In genomic region chr14:46379285-46379684, GRCm38 (mm10) we compare ENCODE assay signal across 10 mouse cellular contexts. TPM values are rescaled to one million over a fixed set of nuclear protein-coding genes. Genes with fewer than 3 reads are reported as not detected.
DNase-seq lines count a peak whose midpoint lies in the region; ATAC-seq and TF ChIP-seq lines count a peak whose summit lies in the region.
"Had no signal": no experiment of that assay in that cellular context is flagged by ENCODE, and none has a peak within 500 bp of the region (broad histone marks: within the 10 kb centered on the region; RNA-seq: fewer than 3 reads in every experiment).

Gm15217 (plus strand) TSS chr14:46379414.

- peak within 1 kb of the TSS; percentile 43 for H3K4me2 ChIP-seq in neural tube, embryonic 11.5 days (ENCODE audit: low read depth)
- H3K4me2 ChIP-seq in hindbrain, embryonic 11.5 days (replicated peaks; ENCODE audit: low read depth, low read length) = peak within 1 kb of the TSS; percentile 60
- peak within 1 kb of the TSS; percentile 64 for H3K4me2 ChIP-seq in liver, embryonic 12.5 days
- peak within 1 kb of the TSS; percentile 52 for H3K4me2 ChIP-seq in stomach, postnatal 0 days (replicated peaks; ENCODE audit: low read depth)

- no peak within 1 kb of the TSS for H3K27ac ChIP-seq in neural tube, embryonic 11.5 days (ENCODE audit: low read depth, low read length)
- no peak within 1 kb of the TSS for H3K27ac ChIP-seq in hindbrain, embryonic 11.5 days (ENCODE audit: low read depth, low read length)
- H3K27ac ChIP-seq in liver, embryonic 12.5 days = no peak within 1 kb of the TSS
- H3K27ac ChIP-seq in stomach, postnatal 0 days (replicated peaks) = no peak within 1 kb of the TSS
- H3K27ac ChIP-seq in thymus, adult 2 months (ENCODE audit: control insufficient read depth, insufficient read depth, low read length) = no peak within 1 kb of the TSS

- H3K9me3 ChIP-seq in neural tube, embryonic 11.5 days (ENCODE audit: control insufficient read depth, low read length) = no peaks in the 10 kb centered on the region
- H3K9me3 ChIP-seq in hindbrain, embryonic 11.5 days (ENCODE audit: control insufficient read depth, low read length) = no peaks in the 10 kb centered on the region
- no peaks in the 10 kb centered on the region for H3K9me3 ChIP-seq in liver, embryonic 12.5 days (replicated peaks)
- no peaks in the 10 kb centered on the region for H3K9me3 ChIP-seq in stomach, postnatal 0 days (ENCODE audit: control insufficient read depth, low read length)

- no peak for TF ChIP-seq CTCF in stomach, postnatal 0 days (IDR thresholded peaks at IDR 0.05; ENCODE audit: low read depth)
- no peak for TF ChIP-seq CTCF in thymus, adult 2 months (IDR thresholded peaks at IDR 0.05; ENCODE audit: borderline replicate concordance, control insufficient read depth, extremely low read depth, insufficient read depth, low read length, poor library complexity)

- no peak for TF ChIP-seq POLR2A in thymus, adult 2 months (IDR thresholded peaks at IDR 0.05; ENCODE audit: control insufficient read depth, extremely low read depth, insufficient read depth, low read length, poor library complexity)

- H3K36me3 ChIP-seq in neural tube, embryonic 11.5 days (ENCODE audit: control insufficient read depth, insufficient read depth, low read length) = no peaks in the 10 kb centered on the region
- H3K36me3 ChIP-seq in hindbrain, embryonic 11.5 days (ENCODE audit: control insufficient read depth, insufficient read depth, low read length) = no peaks in the 10 kb centered on the region
- H3K36me3 ChIP-seq in liver, embryonic 12.5 days = no peaks in the 10 kb centered on the region
- H3K36me3 ChIP-seq in stomach, postnatal 0 days (ENCODE audit: control insufficient read depth, insufficient read depth, low read length) = no peaks in the 10 kb centered on the region
- H3K36me3 ChIP-seq in thymus, adult 2 months (ENCODE audit: control insufficient read depth, insufficient read depth, low read length) = no peaks in the 10 kb centered on the region

- no peak for DNase-seq in neural tube, embryonic 11.5 days (ENCODE audit: low spot score)
- no peak for DNase-seq in neural tube, embryonic 10.5 days (ENCODE audit: extremely low spot score, low spot score)
- no peak for DNase-seq in hindbrain, embryonic 11.5 days (ENCODE audit: low spot score)
- no peak for DNase-seq in stomach, postnatal 0 days (ENCODE audit: low spot score)
- DNase-seq in thymus, adult 2 months = no peak
- DNase-seq in left cerebral cortex, postnatal 25 days (ENCODE audit: low spot score in 2 of 2) = no peak
- DNase-seq: cerebellum, postnatal 10 days; lung, postnatal 36 days had no signal

- no peak for TF ChIP-seq EP300 in stomach, postnatal 0 days (optimal IDR thresholded peaks at IDR 0.05)

- peaks cover 12% of the 10 kb centered on the region for H3K27me3 ChIP-seq in neural tube, embryonic 11.5 days (ENCODE audit: control insufficient read depth, insufficient read depth, low read length)
- H3K27me3 ChIP-seq in hindbrain, embryonic 11.5 days (ENCODE audit: control insufficient read depth, insufficient read depth, low read length) = peaks cover 32% of the 10 kb centered on the region
- H3K27me3 ChIP-seq in liver, embryonic 12.5 days (replicated peaks) = peaks cover 49% of the 10 kb centered on the region
- H3K27me3 ChIP-seq in stomach, postnatal 0 days (ENCODE audit: control insufficient read depth, insufficient read depth, low read length) = no peaks in the 10 kb centered on the region
- H3K27me3 ChIP-seq in thymus, adult 2 months (ENCODE audit: control insufficient read depth, insufficient read depth, low read length) = no peaks in the 10 kb centered on the region

- no peaks in the 10 kb centered on the region for H3K4me1 ChIP-seq in neural tube, embryonic 11.5 days (ENCODE audit: control insufficient read depth, insufficient read depth, low read length)
- no peaks in the 10 kb centered on the region for H3K4me1 ChIP-seq in hindbrain, embryonic 11.5 days (replicated peaks; ENCODE audit: control insufficient read depth, insufficient read depth, low read length)
- H3K4me1 ChIP-seq in liver, embryonic 12.5 days = peaks cover 9% of the 10 kb centered on the region
- H3K4me1 ChIP-seq in stomach, postnatal 0 days (replicated peaks; ENCODE audit: control insufficient read depth, insufficient read depth) = peaks cover 4% of the 10 kb centered on the region; the same call in 1 of the 2 replicates
- no peaks in the 10 kb centered on the region for H3K4me1 ChIP-seq in thymus, adult 2 months (replicated peaks; ENCODE audit: control insufficient read depth, insufficient read depth, low read length)

- ATAC-seq in neural tube, embryonic 11.5 days (ENCODE audit: insufficient read depth, low FRiP score, low TSS enrichment) = no peak
- no peak for ATAC-seq in hindbrain, embryonic 11.5 days (ENCODE audit: low FRiP score)
- no peak for ATAC-seq in liver, embryonic 12.5 days
- no peak for ATAC-seq in stomach, postnatal 0 days (ENCODE audit: low FRiP score, low TSS enrichment)

- WGBS in neural tube, embryonic 11.5 days = 86% methylated on average over 12 of the region's 12 CpGs
- WGBS in hindbrain, embryonic 11.5 days = 85% methylated on average over 12 of the region's 12 CpGs
- 79% methylated on average over 12 of the region's 12 CpGs for WGBS in liver, embryonic 12.5 days (ENCODE audit: insufficient replicate concordance)
- WGBS in stomach, postnatal 0 days = 57% methylated on average over 12 of the region's 12 CpGs
- 95% methylated on average over 12 of the region's 12 CpGs for WGBS in thymus, adult 2 months

- H3K4me3 ChIP-seq in neural tube, embryonic 11.5 days (ENCODE audit: low read depth, low read length) = no peak within 1 kb of the TSS
- H3K4me3 ChIP-seq in hindbrain, embryonic 11.5 days (ENCODE audit: low read depth, low read length) = peak within 1 kb of the TSS; percentile 30
- peak within 1 kb of the TSS; percentile 35 for H3K4me3 ChIP-seq in liver, embryonic 12.5 days
- peak within 1 kb of the TSS; percentile 27 for H3K4me3 ChIP-seq in stomach, postnatal 0 days (ENCODE audit: low read depth, low read length)
- no peak within 1 kb of the TSS for H3K4me3 ChIP-seq in thymus, adult 2 months (ENCODE audit: control insufficient read depth, insufficient read depth, low read length)

- intact Hi-C loops in left cerebral cortex, postnatal 25 days (cut with DNase I) = no loop called here

- H3K9ac ChIP-seq in neural tube, embryonic 11.5 days (ENCODE audit: low read length) = no peak within 1 kb of the TSS
- H3K9ac ChIP-seq in hindbrain, embryonic 11.5 days (ENCODE audit: low read depth, low read length) = no peak within 1 kb of the TSS
- H3K9ac ChIP-seq in liver, embryonic 12.5 days = no peak within 1 kb of the TSS
- H3K9ac ChIP-seq in stomach, postnatal 0 days (ENCODE audit: low read length) = no peak within 1 kb of the TSS

RNA-seq across cellular contexts. Expression of gene Gm15217, which starts in this region (rescaled TPM):
- polyA plus RNA-seq in neural tube, embryonic 11.5 days (2014; fragmentation: Nextera tagmentation; extraction: Ambion mirVana) = not detected in 2 replicates
- not detected in 2 replicates for polyA plus RNA-seq in hindbrain, embryonic 11.5 days (2014; fragmentation: Nextera tagmentation; extraction: Ambion mirVana)
- not detected in 2 replicates for polyA plus RNA-seq in liver, embryonic 12.5 days (2016; fragmentation: Nextera tagmentation; extraction: Ambion mirVana)
- 0.18 and 0.30 TPM in 2 replicates for polyA plus RNA-seq in stomach, postnatal 0 days (2015; fragmentation: Nextera tagmentation; extraction: Ambion mirVana)
- not detected in 2 replicates for polyA plus RNA-seq in thymus, adult 2 months (2012; rRNA removed)
- not detected for total RNA-seq in left cerebral cortex, postnatal 25 days (2021)
- total RNA-seq: gastrocnemius, adult 18-20 months had no signal

Comparison
In these comparisons a context has a peak if more than half of its experiments do, and no peak if none do; other contexts are left out.
1. H3K4me3 ChIP-seq: peak in hindbrain, embryonic 11.5 days (single experiment), liver, embryonic 12.5 days (single experiment) and stomach, postnatal 0 days (single experiment); none in neural tube, embryonic 11.5 days (single experiment) and thymus, adult 2 months (single experiment).
2. Peak in every context shown above with its lines, with median percentiles within 50 percentile points of each other: H3K4me2 ChIP-seq.